Mouse (Mus musculus) embryonic facial prominence, embryonic 11.5 days (tissue): ENCODE measurements around the gene Kcnq4. TPM values are rescaled to one million over a fixed set of nuclear protein-coding genes. Genes with fewer than 3 reads are reported as not detected.

Experiments used
- ATAC-seq: fragments of 200-750 bp; cut with Nextera tagmentation; replicated peaks from 2 replicates; pipeline ENCODE4 v1.8.0; 2017; ENCODE audit warnings: low read depth; ENCODE audit not compliant: insufficient number of reproducible peaks, low FRiP score, low TSS enrichment
- DNase-seq: peaks from one replicate; pipeline ENCODE4 v3.0.0-alpha.2; 2015; ENCODE audit warnings: low spot score
- H3K27ac ChIP-seq: fragments of 300-500 bp; sonication (generic); replicated peaks from 2 replicates; pipeline ENCODE4 v1.5.1; 2014; ENCODE audit warnings: mild to moderate bottlenecking, low read depth, low read length, control low read depth
- H3K27me3 ChIP-seq: fragments of 300-500 bp; sonication (generic); 2 replicates; pipeline ENCODE4 v1.6.1; 2014; ENCODE audit warnings: mild to moderate bottlenecking, low read length, moderate library complexity, mixed read lengths; ENCODE audit not compliant: control insufficient read depth, insufficient read depth
- H3K36me3 ChIP-seq: fragments of 300-500 bp; sonication (generic); replicated peaks from 2 replicates; pipeline ENCODE4 v1.6.1; 2014; ENCODE audit warnings: low read depth, mild to moderate bottlenecking, low read length, moderate library complexity, mixed read lengths; ENCODE audit not compliant: control insufficient read depth, insufficient read depth
- H3K4me1 ChIP-seq: fragments of 300-500 bp; sonication (generic); 2 replicates; pipeline ENCODE4 v1.6.1; 2014; ENCODE audit warnings: low read length, mixed read lengths; ENCODE audit not compliant: control insufficient read depth, insufficient read depth
- H3K4me2 ChIP-seq: fragments of 300-500 bp; sonication (generic); 2 replicates; pipeline ENCODE4 v1.6.1; 2014; ENCODE audit warnings: low read depth, mild to moderate bottlenecking, control low read depth, low read length, moderate library complexity
- H3K4me3 ChIP-seq: fragments of 300-500 bp; sonication (generic); 2 replicates; pipeline ENCODE4 v1.5.1; 2014; ENCODE audit warnings: low read depth, low read length, control low read depth
- H3K9ac ChIP-seq: fragments of 300-500 bp; sonication (generic); replicated peaks from 2 replicates; pipeline ENCODE4 v1.6.1; 2014; ENCODE audit warnings: mild to moderate bottlenecking, control low read depth, low read length
- H3K9me3 ChIP-seq: fragments of 300-500 bp; sonication (generic); replicated peaks from 2 replicates; pipeline ENCODE4 v1.6.1; 2016; ENCODE audit warnings: mild to moderate bottlenecking, low read length, inconsistent platforms, mixed read lengths; ENCODE audit not compliant: control insufficient read depth
- WGBS: fragments of 180-500 bp; shearing (Covaris S2); extraction: QIAGEN DNeasy Blood & Tissue Kit; methylation state at CpG from one replicate; pipeline ENCODE4 v1.1.7; 2014; 5-methylcytosine and 5-hydroxymethylcytosine counted together
- polyA plus RNA-seq: library from polyadenylated mRNA; unstranded; fragments of >200 nt; fragmentation: Nextera tagmentation; extraction: Ambion mirVana; gene quantifications from 2 replicates; pipeline ENCODE4 v1.2.1, GENCODE M21; 2014

Kcnq4 gene
- polyA plus RNA-seq, 1 experiment from 2014 or later: 4.3 TPM

DNA sequence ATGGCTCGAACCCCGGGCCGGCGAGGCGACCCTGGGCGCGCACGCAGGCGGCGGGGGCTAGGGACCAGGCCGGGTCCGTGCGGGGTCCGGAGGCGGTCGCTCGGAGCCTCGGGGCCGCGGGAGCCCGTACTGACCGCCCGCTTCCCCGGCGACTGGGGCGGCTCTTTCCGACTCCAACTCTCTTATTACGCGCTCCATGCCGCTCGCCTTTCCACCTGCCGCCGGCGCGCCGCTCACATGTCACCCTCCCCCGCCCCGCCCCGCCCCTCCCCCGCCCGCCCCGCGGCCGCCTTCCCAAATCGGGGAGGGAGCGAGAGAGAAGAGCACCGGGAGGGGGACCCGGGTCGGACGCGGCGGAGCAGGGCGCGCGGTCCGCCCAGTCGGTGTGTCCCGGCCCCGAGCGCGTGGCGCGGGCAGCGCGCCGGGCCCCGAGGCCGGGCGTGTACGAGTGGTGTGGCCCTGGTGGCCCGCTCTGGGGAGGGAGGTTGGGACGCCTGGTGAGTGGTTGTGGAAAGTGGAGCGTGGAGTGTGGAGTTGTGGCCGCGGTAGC is 1.1 kb downstream of the Kcnq4 start:
- peak; percentile 28 for DNase-seq
- H3K27ac ChIP-seq: no peak overlapping the region

DNA sequence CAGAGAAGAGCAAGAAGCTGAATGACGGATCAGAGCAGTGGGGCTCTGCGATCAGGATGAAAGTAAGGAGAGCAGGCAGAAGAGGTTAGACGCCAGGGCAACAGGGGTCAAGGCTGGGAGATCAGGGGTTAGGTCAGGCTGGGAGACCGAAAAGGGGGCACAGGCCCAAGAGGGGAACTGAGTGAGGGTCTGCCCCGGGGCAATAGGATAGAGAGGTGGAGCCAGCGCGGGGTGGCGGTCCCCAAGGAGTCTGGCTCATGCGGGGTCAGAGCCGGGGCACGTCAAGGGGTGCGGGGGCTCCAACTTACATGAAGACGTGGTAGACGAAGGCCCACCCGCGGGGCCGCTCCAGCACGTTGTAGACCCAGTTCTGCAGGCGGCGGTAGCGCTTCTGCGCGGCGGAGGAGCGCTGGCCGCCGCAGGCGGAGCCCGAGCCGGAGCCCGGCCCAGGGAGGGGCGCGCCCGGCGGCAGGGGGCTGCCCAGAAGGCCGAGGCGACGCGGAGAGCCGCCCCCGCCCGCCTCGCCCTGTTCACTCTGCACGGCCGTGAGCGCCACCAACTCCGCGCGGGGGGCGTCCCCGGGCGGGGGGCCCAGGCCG is 1.8 kb downstream of the Kcnq4 start:
- WGBS: 2% methylated on average over 36 of the region's 53 CpGs
- Histone ChIP-seq H3K9ac (peak overlapping the region; percentile 57), H3K4me3 (peak overlapping the region; percentile 61), H3K27ac (no peak overlapping the region), H3K4me1 (peaks cover 4% of the 10 kb centered on the region), H3K4me2 (peak overlapping the region; percentile 100), H3K9me3 (no peaks in the 10 kb centered on the region), H3K36me3 (no peaks in the 10 kb centered on the region), H3K27me3 (peaks cover 46% of the 10 kb centered on the region)
- DNase-seq (peak; percentile 56), ATAC-seq (peak; percentile 54)

More for the DNA sequence above, 1.1 kb downstream of the Kcnq4 start:
- Histone ChIP-seq H3K4me2 (peak overlapping the region; percentile 100), H3K9me3 (no peaks in the 10 kb centered on the region), H3K36me3 (no peaks in the 10 kb centered on the region), H3K27me3 (peaks cover 46% of the 10 kb centered on the region), H3K4me1 (peaks cover 4% of the 10 kb centered on the region), H3K4me3 (peak overlapping the region; percentile 61), H3K9ac (peak overlapping the region; percentile 57)
- peak; percentile 36; the same call in 1 of the 2 replicates for ATAC-seq
- WGBS: under 1% methylated on average over 30 of the region's 75 CpGs

DNA sequence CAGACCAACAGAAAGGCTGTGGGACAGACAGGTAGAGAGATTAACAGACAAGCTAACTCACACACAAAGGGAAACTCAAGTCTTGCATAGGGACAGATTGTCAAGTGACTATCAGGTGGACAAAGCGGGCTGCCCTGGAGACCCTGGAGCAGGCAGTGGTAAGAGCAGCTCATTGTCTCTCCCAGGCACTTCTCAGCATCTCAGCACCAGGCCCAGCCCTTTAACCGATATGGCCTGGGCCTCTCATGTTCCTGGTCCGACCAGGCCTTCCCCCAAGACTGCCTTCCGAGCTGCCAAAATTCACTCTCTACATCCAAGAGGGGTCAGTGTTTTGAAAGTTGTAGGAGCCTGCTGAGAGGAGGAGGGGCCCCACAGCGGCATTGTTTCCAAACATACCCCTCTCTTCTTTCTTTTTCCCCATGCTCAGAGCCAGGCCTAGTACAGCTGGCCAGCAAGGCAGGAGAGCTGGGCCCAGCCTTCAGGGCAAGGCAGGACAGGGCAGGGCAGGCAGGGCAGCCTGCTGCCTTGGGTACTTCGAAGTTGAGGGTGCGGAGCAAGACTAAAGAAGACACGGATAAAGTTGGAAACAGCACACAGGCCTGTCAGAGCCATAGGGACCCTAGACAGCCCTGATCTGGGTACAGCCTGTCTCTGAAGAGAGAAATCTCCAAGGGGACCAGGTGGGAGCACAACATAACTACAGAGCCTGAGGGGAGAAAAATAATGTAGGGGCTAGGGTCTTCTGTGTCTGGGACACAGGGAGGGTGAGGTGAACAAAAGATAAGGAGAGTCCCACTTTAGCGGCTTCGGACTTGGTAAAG is 2.5 kb downstream of the Kcnq4 start:
- no peak overlapping the region for H3K4me3 ChIP-seq
- H3K36me3 ChIP-seq: no peaks in the 10 kb centered on the region
- peak; percentile 11 for DNase-seq
- ATAC-seq: no peak
- H3K4me2 ChIP-seq: no peak overlapping the region
- H3K9me3 ChIP-seq: no peaks in the 10 kb centered on the region
- peaks cover 4% of the 10 kb centered on the region for H3K4me1 ChIP-seq
- no peak overlapping the region for H3K9ac ChIP-seq
- WGBS: 14% methylated on average over 10 of the region's 10 CpGs
- H3K27ac ChIP-seq: no peak overlapping the region
- peaks cover 46% of the 10 kb centered on the region for H3K27me3 ChIP-seq

DNA sequence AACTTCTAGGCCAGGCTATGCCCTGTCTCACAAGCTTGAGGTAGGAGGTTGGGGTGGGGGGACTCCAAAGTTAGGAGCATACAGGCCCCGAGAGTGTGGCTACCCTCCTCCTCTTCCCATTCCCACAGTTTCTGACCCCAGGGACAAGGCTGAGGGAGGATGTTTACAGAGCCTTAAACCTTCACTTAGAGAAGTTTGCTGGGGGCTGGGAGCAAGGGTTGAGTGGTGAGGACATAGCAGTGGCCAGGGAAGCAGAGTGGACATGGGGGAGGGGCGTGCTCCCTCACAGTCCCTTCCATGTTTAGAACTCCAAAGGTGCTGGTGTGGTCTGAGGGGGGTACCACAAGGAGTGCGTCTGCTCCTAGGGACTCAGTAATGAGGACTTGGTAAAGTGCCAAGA is 4.8 kb downstream of the Kcnq4 start:
- whole genome bisulfite sequencing: 61% methylated on average over 3 of the region's 3 CpGs

DNA sequence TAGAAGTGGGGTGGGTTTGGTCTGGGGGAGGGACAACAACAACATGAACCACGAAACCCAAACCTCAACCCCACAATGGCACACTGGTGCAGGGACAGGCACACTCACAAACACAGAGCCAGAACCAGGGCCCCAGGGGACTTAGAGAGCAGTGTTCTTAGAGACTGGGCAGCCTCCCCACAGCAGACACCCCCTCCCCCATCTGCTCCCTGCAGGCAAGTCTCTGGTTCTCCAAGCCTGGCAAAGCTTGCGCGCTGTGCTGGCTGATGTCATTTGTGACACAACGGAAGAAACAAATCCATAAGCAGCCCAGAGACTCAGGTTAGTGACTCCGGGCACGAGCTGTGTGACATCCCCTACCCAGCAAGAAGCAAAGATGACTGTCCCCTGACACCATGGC is 7.1 kb downstream of the Kcnq4 start:
- Histone ChIP-seq H3K36me3 (no peaks in the 10 kb centered on the region), H3K4me2 (no peak overlapping the region), H3K27me3 (peaks cover 9% of the 10 kb centered on the region), H3K9me3 (no peaks in the 10 kb centered on the region), H3K4me3 (no peak overlapping the region), H3K9ac (no peak overlapping the region), H3K27ac (no peak overlapping the region), H3K4me1 (peaks cover 4% of the 10 kb centered on the region; the same call in 1 of the 2 replicates)
- peak; percentile 13 for DNase-seq
- ATAC-seq: no peak
- 66% methylated on average over 6 of the region's 6 CpGs for WGBS

More for the DNA sequence above, 4.8 kb downstream of the Kcnq4 start:
- DNase-seq: no peak
- Histone ChIP-seq H3K9me3 (no peaks in the 10 kb centered on the region), H3K27me3 (peaks cover 32% of the 10 kb centered on the region), H3K4me2 (no peak overlapping the region), H3K4me1 (peaks cover 4% of the 10 kb centered on the region), H3K4me3 (no peak overlapping the region), H3K36me3 (no peaks in the 10 kb centered on the region), H3K27ac (no peak overlapping the region), H3K9ac (no peak overlapping the region)
- ATAC-seq: no peak

DNA sequence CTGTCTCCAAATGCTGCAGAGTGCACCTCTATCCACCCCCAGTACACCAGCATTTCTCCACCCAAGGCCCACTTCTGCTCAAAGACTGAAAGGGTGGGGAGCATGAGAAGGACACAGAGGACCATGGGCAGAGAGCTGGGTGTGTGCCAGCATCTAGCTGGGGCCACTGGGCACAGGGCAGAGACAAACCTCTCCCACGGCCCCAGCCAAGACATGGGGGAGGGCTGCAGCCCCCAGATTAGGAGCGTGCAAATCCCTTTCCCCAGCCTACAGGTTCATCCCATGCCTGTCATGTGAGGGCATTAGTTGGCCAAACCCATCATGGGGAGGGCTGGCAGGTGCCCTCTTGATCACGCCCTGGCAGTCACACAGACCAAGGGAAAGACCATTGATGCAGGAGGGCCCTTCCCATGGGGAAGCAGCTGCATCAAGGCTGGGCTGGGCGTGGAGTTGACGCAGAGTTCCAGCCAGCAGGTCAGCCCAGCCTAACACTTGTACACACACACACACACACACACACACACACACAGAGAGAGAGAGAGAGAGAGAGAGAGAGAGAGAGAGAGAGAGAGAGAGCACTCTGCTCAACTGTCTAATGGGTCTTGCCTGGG is 14.3 kb downstream of the Kcnq4 start:
- no peak for ATAC-seq
- H3K27me3 ChIP-seq: no peaks in the 10 kb centered on the region; the same call in 1 of the 2 replicates

DNA sequence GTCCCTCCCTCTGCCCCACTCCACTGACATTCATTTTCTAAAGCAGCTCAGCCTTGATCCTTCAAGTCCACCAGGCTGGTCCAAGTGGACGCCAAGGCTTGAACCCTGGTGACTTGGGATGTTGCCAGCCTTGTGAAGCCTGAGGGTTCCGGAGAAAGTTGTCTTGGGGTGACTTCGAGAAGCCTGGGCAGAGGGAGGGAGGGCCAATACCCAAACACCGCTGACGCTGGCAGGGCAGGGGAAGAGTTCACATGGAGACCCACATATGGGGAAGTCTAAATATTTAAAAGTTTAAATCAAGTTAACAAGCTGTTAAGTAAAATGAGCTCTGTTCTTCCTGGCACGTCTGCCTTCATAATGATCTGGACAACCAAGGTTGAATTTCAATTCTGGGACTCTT is 15.7 kb downstream of the Kcnq4 start:
- H3K9me3 ChIP-seq: no peaks in the 10 kb centered on the region
- 77% methylated on average over 6 of the region's 6 CpGs for WGBS
- no peak overlapping the region for H3K9ac ChIP-seq
- no peak overlapping the region for H3K4me3 ChIP-seq
- no peak for ATAC-seq
- no peaks in the 10 kb centered on the region for H3K36me3 ChIP-seq
- H3K27ac ChIP-seq: no peak overlapping the region
- DNase-seq: no peak
- H3K4me1 ChIP-seq: no peaks in the 10 kb centered on the region
- no peak overlapping the region for H3K4me2 ChIP-seq
- no peaks in the 10 kb centered on the region; the same call in 1 of the 2 replicates for H3K27me3 ChIP-seq

More for the DNA sequence above, 14.3 kb downstream of the Kcnq4 start:
- Histone ChIP-seq H3K36me3 (no peaks in the 10 kb centered on the region), H3K9me3 (no peaks in the 10 kb centered on the region), H3K4me1 (no peaks in the 10 kb centered on the region), H3K9ac (no peak overlapping the region), H3K27ac (no peak overlapping the region), H3K4me2 (no peak overlapping the region), H3K4me3 (no peak overlapping the region)
- WGBS: 81% methylated on average over 5 of the region's 5 CpGs
- no peak for DNase-seq
